Mouse (Mus musculus) cerebellum, postnatal 4 days (tissue): ENCODE results near the gene Tor1aip1.
"Not testable (repeated sequence)": the region's sequence is repeated elsewhere in the genome, so short reads cannot be mapped to it uniquely, and the experiment has no call there.

ENCODE experiments used
- DNase-seq, 2 experiments: peaks; one replicate each; pipeline ENCODE4 v3.0.0; 2022; ENCODE audit warnings: low spot score in 2 of 2, mixed read lengths in 1 of 2

Tor1aip1 gene

GRCm38 (mm10) chr1:156035930-156036737, at the start of gene Tor1aip1:
Tor1aip1 (minus strand) TSS chr1:156036480.
- DNase-seq, result peak; percentile 93 to 98

DNA sequence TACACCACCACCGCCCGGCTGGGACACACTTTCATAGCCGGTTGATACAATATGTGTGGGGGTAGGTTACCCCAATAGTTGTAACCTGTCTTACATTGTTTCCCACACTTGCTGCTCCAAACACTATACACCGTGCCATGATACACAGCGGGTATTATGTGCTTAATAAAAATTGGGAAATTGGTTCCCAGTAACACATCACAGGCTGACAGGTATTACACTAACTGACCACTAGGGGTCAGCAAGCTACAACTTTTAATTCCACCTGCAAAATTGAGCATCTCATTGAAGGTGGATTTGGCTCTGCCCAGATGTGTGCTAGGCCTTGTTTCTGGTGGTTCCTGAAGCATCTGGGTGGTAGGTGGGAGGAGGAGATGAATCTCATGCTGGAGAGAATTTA, 49.5 kb upstream of the Tor1aip1 start:
- DNase-seq, result peak in 1 of 2 experiments; percentile 8

DNA sequence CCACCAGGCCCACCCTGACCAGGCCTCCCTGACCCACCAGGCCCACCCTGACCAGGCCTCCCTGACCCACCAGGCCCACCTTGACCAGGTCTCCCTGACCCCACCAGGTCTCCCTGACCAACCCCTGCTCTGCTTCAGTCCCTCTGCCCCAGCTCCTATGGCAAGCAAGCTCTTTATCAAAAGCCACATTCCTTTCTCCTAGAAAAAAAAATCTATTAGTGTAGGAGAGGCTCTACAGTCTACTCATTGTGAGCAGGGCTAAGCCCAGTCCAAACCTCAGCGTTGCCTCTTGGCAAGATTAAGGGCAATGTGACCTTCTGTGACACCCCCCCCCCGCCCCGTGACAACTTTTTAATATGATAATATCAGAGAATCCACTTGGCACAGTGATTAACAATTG, 48.3 kb upstream of the Tor1aip1 start:
- DNase-seq, result no peak

DNA sequence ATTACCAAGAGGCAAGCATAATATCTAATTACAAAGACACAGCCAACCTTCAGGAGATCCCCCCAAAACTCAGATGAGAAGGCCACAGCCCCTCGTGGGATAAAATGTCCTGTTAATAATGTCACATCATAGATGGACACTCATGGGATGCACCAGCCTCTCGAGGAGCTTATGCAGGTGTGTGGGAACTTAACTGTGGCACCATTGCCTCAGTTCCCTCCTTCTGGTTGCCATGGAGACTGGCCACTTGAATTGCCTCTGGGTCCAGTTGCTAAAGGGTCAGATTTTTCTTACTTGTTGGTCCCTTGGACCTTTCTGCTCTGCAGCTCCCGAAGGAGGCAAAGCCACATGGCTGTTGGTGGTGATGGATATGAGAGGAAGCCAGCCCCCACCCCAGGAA, 41.4 kb upstream of the Tor1aip1 start:
- DNase-seq, result no peak

GRCm38 (mm10) chr1:156076474-156076873, 40.2 kb upstream of the Tor1aip1 start:
- DNase-seq, result no peak

DNA sequence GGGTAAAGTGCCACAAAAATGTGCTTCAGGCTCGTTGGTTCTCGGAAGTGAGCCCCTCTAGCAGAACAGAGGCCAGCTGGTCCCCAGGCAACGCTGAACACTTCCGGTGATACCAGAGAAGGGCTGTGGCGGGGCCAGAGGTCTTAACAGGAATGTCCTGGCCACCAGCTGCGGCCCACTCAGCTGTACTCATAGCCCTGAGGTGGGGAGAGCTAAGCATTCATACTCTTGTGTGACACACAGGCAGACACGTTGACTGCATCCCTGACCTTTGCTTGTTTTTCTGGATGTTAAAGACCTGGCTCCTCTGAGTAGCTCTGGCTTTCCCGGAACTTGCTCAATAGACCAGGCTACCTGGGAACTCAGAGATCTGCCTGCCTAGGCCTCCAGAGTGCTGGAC, 38.3 kb upstream of the Tor1aip1 start:
- DNase-seq, result no peak

GRCm38 (mm10) chr1:156073169-156073821, 37.0 kb upstream of the Tor1aip1 start:
- DNase-seq, result no peak

- no peak for DNase-seq
Observed at GRCm38 (mm10) chr1:156070106-156070505, 33.8 kb upstream of the Tor1aip1 start.

DNA sequence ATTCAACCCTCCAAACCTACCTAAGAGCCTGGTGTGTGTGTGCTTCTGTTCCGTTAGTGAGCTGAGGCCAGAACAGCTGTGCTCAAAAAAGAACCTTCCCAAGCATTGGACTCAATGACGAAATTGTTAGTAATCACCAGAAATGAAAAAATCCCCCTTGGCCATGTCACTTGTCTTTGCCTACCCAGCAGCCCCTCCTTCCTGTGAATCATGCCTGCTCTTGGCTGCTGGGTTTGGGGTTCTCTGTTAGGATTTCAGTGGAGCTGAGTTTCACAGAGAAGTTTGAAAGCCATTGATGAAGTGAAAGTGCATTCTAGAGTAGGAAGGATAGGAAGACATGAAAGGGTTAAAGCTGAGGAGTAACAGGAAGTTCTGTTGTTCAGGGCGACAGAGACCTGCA, 29.9 kb upstream of the Tor1aip1 start:
- DNase-seq, result no peak

DNA sequence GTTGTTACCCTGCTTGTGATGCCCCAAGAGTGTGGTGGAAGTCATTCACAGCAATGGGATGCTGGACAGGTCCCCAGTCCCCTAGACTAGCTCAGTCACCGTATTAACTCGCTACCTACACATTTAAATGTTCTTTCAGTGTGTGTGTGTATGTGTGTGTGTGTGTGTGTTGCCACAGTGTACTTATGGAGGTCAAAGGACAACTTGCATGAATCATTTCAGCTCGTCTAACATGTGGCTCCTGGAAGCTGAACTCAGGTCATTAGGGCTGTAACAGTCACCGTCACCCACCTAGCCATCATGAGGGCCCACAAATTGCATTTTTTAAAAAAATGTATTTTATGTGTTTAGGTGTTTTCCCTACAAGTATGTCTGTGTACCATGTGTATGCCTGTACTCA, 25.9 kb upstream of the Tor1aip1 start:
- DNase-seq, result no peak

DNA sequence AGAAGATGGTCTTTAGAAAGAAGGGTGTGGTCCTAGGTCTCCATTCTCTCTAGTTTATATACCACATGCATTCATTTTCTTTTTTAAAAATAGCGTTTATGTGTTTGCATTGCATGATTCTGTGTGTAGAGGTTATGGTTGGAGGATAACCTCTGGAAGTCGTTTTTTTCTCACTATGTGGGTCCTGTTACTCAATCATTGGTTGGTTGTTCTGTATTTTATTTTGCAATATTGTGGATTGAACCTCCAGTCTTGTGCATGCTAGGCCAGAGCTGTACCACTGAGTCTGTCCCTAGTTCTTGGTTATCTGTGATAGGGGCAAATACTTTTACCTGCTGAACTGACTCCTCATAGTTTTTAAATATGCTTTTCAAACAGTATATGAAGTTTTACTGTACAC, 21.9 kb upstream of the Tor1aip1 start:
- no peak for DNase-seq

DNA sequence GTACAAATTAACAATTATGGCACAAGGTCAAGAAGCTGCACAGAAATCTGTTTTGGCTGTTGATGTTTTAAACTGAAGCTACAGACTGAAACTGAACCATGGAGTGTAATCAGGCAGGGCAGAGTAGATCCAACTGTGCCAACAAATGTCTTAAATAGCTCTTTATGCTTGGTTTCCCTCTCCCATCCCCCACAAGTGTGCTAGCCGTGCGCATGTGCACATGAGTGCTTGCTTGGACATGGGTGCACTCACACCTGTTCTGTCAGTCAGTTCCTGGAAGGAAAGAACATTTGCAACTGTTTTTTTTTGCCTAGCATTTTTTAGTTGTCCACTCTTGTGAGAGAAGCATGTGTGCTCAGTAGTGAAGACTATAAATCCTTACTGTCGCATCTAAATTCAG, 10.4 kb upstream of the Tor1aip1 start:
- peak in 1 of 2 experiments; percentile 19 for DNase-seq

- DNase-seq, result no peak
Observed at GRCm38 (mm10) chr1:156044211-156044611, 7.9 kb upstream of the Tor1aip1 start.

DNA sequence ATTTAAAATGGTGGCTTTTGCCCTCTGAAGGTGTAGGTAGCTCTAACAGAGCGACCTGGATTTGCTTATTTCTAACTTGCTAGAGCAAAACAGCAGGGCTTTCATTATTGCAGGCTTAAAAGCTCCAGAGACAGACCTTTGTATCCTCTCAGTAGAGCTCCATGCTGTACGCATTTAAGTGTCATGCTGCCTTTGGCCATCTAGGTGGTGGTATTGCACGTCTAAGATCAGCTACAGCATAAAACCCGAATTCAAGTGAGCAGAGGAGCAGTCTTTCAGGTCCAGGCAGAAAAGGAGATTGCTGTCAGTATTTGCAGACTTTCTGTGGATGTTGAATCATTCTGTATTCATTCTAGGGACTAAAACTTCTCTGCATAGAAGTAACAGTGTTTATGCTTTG, 6.7 kb upstream of the Tor1aip1 start:
- DNase-seq, result peak in 1 of 2 experiments; percentile 39

GRCm38 (mm10) chr1:156042481-156042880, 6.2 kb upstream of the Tor1aip1 start:
- DNase-seq, result no peak

DNA sequence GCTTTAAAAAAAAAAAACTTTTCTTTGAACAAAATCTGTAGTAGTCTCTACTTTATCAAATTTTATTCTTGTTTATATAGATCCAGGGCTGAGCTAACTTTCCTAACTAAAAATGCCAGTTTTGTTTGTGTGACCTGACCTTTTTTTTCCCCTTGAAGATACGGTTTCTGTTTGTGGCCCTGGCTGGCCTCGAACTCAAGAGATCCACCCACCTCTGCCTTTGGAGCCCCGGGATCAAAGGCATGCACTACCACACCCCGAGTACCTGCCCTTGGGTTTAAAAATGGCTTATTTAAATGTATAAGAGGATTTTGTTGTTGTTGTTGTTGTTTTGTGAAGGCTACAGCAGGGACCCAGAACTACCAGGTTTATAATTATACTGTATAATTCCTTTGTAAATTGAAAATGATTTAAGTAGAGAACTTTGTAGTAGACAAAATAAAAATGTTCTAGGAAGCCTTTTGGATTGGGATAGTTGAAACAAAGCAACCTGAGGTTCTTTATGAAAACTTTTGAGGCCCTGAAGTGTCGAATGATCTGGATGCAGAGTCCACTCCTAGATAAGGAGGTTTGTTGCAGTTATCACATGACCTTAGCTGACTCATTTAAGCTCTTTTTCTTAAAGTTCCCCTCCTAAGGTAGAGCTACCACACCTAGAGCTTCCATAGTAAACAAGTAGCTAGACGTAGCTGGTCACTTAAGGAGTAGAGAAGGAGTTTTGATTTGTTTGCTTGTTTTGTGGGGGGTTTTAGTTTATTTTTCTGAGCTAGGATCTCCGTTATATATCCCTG, 5.4 kb upstream of the Tor1aip1 start:
- DNase-seq, result no peak

DNA sequence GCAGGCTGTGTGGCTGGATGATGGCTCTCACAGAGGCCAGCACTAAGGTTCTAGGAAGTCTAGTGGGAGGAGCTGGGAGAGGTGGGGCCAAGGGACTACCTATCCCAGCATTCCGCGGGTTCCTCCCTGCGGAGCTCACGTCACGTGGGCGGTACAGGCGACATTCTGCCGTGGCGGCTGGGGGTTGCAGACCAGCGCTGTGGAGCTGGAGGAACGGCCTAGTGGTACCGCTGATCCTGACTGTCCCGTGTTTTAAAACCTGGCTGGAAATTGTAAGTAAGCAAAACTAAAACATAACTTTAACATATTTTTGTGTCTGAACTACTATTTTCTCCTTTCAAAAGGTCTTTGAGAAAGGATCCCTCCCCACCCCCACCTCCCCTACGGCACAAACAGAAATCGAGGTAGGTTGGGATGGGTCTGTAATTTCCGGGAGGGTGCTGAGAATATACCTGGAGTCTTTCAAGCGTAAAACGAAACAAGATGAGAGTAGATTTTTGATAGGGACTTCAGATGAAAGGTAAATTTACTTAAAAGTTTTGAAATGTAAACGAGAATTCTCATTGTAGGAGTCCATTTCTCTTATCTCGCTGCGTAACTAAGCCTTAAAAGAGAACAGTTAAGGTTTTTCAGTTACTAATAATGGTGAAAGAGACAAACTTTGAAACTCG, 4.6 kb upstream of the Tor1aip1 start:
- peak; percentile 61 to 84 for DNase-seq

GRCm38 (mm10) chr1:156039989-156040388, 3.7 kb upstream of the Tor1aip1 start:
- not testable (repeated sequence) for DNase-seq

GRCm38 (mm10) chr1:156037144-156037583, 884 bp upstream of the Tor1aip1 start:
- DNase-seq, result no peak

DNA sequence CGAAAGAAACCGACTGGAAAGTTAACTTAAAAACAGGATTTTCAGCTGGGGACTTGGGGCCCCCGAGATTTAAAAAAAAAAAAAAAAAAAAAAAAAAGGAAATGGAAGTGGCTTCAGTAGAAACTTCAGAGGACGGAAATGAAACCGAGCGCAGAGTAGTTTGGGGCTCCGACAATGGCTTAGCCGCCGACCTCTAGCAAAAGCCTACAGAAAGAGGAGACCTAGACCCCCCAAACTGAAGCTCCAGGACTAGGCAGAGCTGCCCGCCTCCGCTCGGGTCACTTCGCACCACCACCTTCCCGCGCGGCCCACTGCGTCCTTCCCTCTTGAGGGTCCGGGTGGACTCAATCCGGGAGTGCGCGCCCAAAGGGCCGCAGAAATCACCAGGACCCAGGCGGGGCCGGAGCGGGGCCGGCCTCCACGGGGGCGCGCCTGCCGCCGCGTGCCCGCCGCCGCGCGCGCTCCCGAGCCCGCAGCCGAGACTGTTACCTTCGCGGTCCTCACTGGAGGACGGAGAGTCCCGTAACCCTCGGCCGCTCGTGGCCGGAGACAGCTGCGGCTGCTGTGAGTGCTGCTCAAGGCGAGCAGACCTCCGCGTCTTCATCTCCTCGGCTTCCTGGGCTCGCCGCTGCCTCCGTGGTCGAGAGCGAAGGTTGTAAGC, 881 bp downstream of the Tor1aip1 start, which contains the start of gene Tor1aip2:
Gene Tor1aip2 (plus strand): TSS at position 135 of the 661 bp plus-strand sequence.
- peak in 1 of 2 experiments; percentile 82 for DNase-seq

DNA sequence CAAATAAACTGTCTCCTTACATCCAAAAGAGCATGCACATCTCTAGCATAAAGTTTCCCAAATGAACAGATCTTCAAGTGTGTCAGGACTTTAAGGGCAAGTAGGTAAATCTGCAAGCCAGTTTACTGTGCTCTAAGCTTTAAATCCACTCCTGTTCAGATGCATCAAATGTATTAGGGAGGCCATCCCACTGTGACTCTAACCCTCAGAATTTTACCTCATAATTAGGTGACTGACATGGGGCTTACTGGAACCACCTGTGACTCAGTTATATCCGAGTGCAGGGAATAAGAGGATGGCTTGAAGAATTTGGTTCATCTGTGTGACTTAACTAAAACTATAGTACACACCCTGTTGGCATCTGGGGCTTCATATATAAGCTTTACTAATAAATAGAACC, 1.6 kb downstream of the Tor1aip1 start:
- no peak for DNase-seq
